Mouse (Mus musculus) olfactory bulb, adult 2 months (tissue): ENCODE data around the gene Smc1b. TPM values are rescaled to one million over a fixed set of nuclear protein-coding genes. Genes with fewer than 3 reads are reported as not detected.

Experiments used
- H3K27ac ChIP-seq: fragments of 200-500 bp; 2 replicates; pipeline ENCODE4 v1.5.1; 2012; ENCODE audit warnings: low read depth, low read length; ENCODE audit not compliant: insufficient read depth
- H3K4me1 ChIP-seq: fragments of 200-500 bp; 2 replicates; pipeline ENCODE4 v1.6.1; 2012; ENCODE audit warnings: low read length; ENCODE audit not compliant: control insufficient read depth, insufficient read depth
- H3K4me3 ChIP-seq: fragments of 200-500 bp; 2 replicates; pipeline ENCODE4 v1.5.1; 2012; ENCODE audit warnings: mild to moderate bottlenecking, low read depth, low read length, moderate library complexity; ENCODE audit not compliant: insufficient read depth
- CTCF ChIP-seq: fragments of 200-500 bp; IDR thresholded peaks from 2 replicates; pipeline ENCODE4 v1.5.1; 2012; ENCODE audit warnings: low read depth, mild to moderate bottlenecking, low read length, moderate library complexity; ENCODE audit not compliant: insufficient read depth
- POLR2A ChIP-seq: fragments of 200-500 bp; IDR thresholded peaks from 2 replicates; pipeline ENCODE4 v1.6.1; 2012; ENCODE audit warnings: mild to moderate bottlenecking, low read depth, low read length, moderate library complexity; ENCODE audit not compliant: insufficient read depth
- WGBS: fragments of 180-500 bp; shearing (Covaris S2); methylation state at CpG from one replicate; pipeline ENCODE4 v1.1.7; 2018; 5-methylcytosine and 5-hydroxymethylcytosine counted together
- polyA plus RNA-seq: library from polyadenylated mRNA; stranded (reverse); fragments of >200 nt; gene quantifications from 2 replicates; pipeline ENCODE4 v1.2.4, GENCODE M21; 2012; ENCODE audit warnings: low replicate concordance; ENCODE audit not compliant: missing spikeins, insufficient read depth, insufficient read length

The Smc1b gene
- polyA plus RNA-seq, 1 experiment, result not detected

GRCm38 (mm10) chr15:85167086-85167679 is 35.4 kb upstream of the Smc1b start:
- H3K4me1 ChIP-seq, result peaks cover 17% of the 10 kb centered on the region
- no peak overlapping the region for H3K27ac ChIP-seq
- WGBS, result 53% methylated on average over 12 of the region's 12 CpGs
- H3K4me3 ChIP-seq, result no peak overlapping the region
- TF ChIP-seq POLR2A, result no peak
- TF ChIP-seq CTCF, result no peak

- 42% methylated on average over 11 of the region's 11 CpGs for WGBS
- no peak overlapping the region for H3K27ac ChIP-seq
- H3K4me3 ChIP-seq, result no peak overlapping the region
- TF ChIP-seq POLR2A (no peak), CTCF (no peak)
- peaks cover 17% of the 10 kb centered on the region for H3K4me1 ChIP-seq
Measured at GRCm38 (mm10) chr15:85166433-85166933, 34.7 kb upstream of the Smc1b start.

- 79% methylated on average over 21 of the region's 21 CpGs for WGBS
- no peak overlapping the region for H3K4me3 ChIP-seq
- TF ChIP-seq POLR2A, result no peak
- no peak for TF ChIP-seq CTCF
- no peak overlapping the region for H3K27ac ChIP-seq
- H3K4me1 ChIP-seq, result peaks cover 11% of the 10 kb centered on the region
Measured at GRCm38 (mm10) chr15:85162693-85163663, 31.2 kb upstream of the Smc1b start.

DNA sequence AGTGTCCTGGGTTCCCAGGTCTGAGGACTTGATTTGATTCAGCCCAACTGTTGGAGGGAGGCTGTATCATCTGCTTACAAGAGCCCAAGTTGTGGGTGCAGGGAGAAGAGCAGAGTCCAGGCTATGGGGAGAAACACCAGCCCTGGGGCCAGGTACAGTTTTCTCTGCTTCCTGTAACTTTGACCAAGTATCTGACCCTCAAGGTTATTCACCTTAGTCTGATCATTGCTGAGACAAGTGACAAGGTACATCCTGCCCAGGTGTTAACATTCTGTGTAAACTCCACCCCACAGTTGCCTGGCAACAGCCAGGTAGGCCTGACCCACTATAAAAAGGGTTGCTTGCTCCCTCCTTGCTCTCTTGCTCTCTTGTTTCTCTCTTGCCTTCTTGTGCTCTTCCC is 29.7 kb upstream of the Smc1b start:
- TF ChIP-seq POLR2A (no peak), CTCF (no peak)
- Histone ChIP-seq H3K27ac (no peak overlapping the region), H3K4me3 (no peak overlapping the region), H3K4me1 (peaks cover 3% of the 10 kb centered on the region)

DNA sequence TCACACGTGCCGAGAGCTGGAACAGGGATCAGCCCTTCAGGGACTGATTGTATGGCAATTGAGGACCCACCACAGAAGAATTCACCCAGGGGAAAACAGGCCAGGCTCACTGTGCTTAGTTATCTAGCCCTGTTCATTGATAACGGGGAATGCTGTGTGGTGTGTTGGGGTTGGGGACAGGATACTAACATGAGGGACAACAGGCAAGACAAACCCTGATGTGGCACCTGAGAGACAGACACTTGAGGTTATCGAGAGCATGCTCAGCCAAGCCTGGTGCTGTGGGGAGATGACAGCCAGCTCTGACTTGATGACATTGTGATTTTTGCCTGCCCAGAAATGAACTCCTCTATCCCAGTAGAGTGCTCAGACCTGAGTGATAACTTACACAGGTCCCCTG is 24.4 kb upstream of the Smc1b start:
- Histone ChIP-seq H3K4me3 (no peak overlapping the region), H3K27ac (no peak overlapping the region), H3K4me1 (no peaks in the 10 kb centered on the region)
- TF ChIP-seq POLR2A (no peak), CTCF (no peak)
- 60% methylated on average over 4 of the region's 4 CpGs for WGBS

GRCm38 (mm10) chr15:85154091-85154490 is 22.3 kb upstream of the Smc1b start:
- Histone ChIP-seq H3K27ac (no peak overlapping the region), H3K4me1 (no peaks in the 10 kb centered on the region), H3K4me3 (no peak overlapping the region)
- TF ChIP-seq POLR2A, result no peak
- no peak for TF ChIP-seq CTCF
- WGBS, result 96% methylated on average over 3 of the region's 3 CpGs

- Histone ChIP-seq H3K27ac (no peak overlapping the region), H3K4me1 (no peaks in the 10 kb centered on the region), H3K4me3 (no peak overlapping the region)
- 82% methylated on average over 3 of the region's 3 CpGs for WGBS
- TF ChIP-seq POLR2A (no peak), CTCF (no peak)
Measured at GRCm38 (mm10) chr15:85152577-85152976, 20.8 kb upstream of the Smc1b start.

DNA sequence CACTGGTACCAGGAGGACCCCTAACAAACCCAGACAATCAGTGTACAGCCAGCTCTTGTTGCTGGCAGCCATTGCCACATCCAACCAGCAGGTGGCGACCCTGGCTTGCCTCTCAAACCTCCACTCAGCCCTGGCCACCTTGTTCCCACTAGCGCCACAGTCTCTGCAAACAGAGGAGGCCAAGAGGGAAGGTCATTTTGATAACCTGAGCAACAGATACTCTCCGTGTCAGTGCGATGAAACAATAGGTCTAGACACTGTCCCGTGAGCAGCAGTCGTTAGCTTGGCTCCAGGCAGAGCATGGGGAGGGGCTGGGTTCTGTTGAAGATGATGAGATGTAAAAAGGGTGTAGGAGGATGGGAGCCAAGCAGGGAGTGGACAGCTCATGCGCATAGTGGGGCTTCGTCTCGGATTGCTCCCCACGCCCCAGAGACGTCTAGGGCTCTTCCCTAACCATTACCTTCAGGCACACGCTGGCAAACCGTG is 19.7 kb upstream of the Smc1b start:
- no peak overlapping the region for H3K4me3 ChIP-seq
- WGBS, result 17% methylated on average over 13 of the region's 13 CpGs
- no peaks in the 10 kb centered on the region for H3K4me1 ChIP-seq
- TF ChIP-seq POLR2A (no peak), CTCF (peak; percentile 92)
- no peak overlapping the region for H3K27ac ChIP-seq

- WGBS, result 96% methylated on average over 5 of the region's 5 CpGs
- Histone ChIP-seq H3K4me1 (no peaks in the 10 kb centered on the region), H3K27ac (no peak overlapping the region), H3K4me3 (no peak overlapping the region)
- TF ChIP-seq POLR2A, result no peak
- TF ChIP-seq CTCF, result no peak
Measured at GRCm38 (mm10) chr15:85144249-85144648, 12.5 kb upstream of the Smc1b start.
